Mouse (Mus musculus): Measurements from ENCODE around the gene Depdc1a.
A peak's percentile ranks its signal among the peaks of the same experiment; 100 is the strongest.
"Not testable (repeated sequence)": the region's sequence is repeated elsewhere in the genome, so short reads cannot be mapped to it uniquely, and the experiment has no call there.

Depdc1a gene

DNA sequence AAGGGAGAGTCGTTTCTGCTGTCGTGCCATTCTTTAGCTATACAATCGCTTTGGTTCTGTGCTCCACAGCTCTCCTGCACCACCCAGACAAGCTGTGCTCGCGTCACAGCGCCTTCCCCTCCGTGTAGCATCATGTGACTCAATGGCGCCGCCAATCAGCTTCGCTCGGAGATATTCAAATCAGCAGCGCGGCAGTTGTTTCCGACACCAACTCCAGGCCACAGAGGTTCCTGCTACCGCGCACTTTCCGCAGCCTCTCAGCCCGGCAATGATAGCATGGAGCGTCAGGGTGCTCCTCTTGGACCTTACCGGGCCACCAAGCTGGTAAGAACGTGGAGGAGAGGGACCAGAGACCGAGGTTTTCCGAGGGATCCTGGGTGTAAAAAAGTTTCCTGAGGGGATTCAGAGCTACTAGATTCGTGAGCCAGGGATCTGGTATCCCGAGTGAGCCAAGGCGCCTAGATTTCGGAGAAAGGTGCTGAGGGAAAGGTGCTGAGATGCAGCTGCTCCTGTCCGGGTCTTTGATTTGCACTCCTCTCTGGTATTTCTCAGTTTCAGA, at the start of gene Depdc1a:
Depdc1a (plus strand) TSS at position 191 of the 559 bp plus-strand sequence.
- peak; percentile 82 for DNase-seq (ENCODE audit: low spot score)

DNA sequence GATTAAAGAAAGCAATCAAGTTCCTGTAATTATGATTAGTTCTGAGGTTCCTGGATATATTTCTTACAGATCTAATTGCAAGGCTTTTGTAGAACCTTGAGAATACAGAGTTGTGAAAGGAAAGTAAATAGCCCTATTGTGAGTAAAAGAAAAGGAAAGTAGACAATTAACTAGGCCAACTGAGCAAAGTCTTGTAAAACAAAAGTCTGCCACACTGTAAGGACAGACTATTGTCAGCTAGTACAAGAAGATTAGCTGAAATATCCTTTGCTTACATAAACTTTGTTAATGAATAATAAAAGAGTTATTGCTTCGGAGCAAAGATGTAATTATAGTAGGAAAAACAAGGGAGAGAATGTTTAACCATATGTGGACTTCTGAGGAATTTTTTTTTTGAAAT, 25.2 kb upstream of the Depdc1a start:
- DNase-seq (ENCODE audit: low spot score): no peak

DNA sequence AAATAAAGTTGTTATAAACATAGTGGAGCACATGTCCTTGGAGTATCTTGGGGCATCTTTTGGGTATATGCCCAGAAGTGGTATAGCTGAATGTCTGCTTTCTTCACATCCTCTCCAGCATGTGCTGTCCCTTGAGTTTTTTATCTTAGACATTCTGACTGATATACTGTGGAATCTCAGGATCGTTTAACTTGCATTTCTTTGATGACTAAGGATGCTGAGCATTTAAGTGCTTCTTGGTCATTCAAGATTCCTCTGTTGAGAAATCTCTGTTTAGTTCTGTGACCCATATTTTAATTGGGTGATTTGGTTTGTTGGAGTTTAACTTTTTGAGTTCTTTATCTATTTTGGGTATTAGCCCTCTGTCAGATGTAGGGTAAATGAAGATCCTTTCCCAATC, 19.8 kb upstream of the Depdc1a start:
- DNase-seq (ENCODE audit: low spot score): no peak

DNA sequence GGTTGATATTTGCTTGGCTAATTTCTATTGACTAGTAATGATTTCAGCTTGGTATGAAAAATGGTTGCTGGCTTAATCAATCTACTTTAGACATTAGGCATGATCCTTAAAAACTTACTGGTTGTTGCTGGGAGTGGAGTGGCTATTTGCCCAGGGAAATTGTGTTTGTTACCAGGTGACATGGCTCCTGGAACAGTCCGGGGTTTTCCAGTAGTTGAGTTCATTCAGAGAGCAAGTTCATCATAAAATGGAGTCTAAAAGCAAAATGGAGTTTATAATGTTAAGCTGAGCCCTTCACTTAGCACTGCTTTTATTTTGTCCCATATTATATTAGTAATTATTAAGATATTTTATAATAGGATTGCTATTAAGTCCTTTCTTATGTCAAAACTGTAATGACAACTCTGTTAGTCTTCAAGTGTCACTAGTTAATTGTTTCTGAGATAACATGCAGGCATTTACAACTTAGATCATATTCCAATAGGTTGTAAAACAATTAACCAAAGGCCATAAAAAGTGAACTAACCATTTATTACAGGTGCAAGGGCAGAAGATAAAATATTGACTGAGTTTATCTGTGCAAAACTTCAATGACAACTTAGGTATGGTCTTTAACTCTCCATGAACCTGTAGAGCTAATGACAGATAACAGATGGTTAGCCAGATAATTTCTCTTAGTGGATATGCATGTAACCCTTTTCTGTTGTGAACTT, 17.8 kb upstream of the Depdc1a start:
- no peak for DNase-seq (ENCODE audit: low spot score)

DNA sequence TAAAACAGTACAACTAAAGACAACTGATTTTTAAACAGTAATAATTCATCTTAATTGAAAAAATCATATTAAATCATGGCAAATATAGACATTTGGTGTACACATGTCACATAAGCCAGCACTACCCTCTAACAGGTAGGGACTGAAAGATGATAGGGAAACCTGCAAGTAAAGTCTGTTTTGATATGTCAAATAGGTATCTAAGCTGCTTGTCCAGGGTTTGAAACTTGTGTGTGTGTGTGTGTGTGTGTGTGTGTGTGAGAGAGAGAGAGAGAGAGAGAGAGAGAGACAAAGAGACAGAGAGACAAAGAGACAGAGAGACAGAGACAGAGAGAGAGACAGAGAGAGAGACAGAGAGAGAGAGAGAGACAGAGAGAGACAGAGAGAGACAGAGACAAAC, 524 bp upstream of the Depdc1a start:
- DNase-seq (ENCODE audit: low spot score): not testable (repeated sequence)

DNA sequence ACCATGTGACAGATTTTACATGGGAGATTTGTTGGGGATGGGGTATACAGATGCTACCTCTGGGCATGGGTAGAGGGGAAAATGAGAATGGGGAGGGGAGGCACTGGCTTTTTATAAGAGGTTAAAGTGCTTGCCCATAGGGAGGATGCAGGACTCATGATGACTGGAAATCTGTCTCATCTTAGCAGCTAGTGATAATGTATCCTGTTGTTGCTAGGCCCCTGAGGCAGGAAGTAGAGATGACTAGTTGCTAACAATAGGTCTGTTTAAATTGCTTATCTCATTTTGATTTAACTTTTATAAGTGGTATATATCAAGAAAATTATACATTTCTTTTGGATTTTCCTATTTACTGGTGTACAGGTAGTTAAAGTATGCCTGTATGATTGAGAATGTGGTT, 13.7 kb downstream of the Depdc1a start:
- DNase-seq (ENCODE audit: low spot score): no peak

DNA sequence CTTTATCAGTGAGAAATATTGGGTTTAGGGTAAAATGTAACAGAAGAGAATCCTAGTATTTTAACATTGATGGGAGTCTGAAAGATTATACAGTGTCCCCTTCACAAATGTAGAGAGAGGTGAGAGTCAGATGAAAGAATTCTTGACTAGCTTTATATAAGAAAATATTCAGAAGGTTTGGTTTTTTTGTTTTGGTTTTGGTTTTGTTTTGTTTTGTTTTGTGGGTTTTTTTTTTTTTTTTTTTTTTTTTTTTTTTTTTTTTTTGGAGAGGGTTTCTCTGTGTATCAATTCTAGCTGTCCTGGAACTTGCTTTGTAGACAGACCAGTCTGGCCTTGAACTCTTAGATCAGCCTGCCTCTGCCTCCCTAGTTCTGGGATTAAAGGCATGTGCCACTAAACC, 33.3 kb downstream of the Depdc1a start:
- DNase-seq (ENCODE audit: low spot score): no peak

DNA sequence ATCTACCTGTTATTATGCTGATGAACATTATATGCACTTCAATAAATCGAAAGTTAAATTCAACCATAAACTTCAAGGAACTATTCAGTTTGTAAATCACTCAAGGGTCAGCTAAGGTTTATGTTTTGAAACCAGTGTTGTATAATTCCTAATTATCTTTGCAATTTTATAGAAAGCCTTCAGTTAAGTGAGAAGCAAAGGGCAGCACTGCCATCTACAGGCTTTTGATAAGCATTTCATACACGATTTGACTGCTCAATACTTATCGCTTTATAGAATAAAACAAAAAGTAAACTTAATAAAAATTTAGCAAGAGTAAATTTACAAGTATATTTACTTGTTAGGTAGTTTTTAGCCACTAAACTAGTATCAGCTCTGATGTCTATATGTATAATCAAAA, 53.1 kb downstream of the Depdc1a start:
- peak; percentile 11 for DNase-seq (ENCODE audit: low spot score)

DNA sequence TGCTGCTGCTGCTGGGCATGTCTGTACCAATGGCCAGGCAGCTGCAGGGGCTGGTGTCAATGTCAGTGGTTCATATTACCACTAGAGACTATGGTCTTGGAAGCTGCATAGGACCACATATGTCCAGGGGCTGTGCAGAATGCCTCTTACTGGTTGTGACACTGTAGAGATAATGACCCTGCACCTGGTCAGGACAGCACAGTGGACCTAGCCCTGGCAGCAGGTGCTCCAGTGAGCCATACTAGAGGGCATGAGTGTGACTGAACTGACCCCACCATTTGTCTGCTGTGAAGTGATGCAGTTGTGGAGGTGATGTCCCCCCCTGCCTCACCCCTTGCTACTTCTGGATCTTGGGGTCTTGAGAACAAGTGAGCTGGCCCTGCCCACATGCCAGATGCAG, 55.0 kb downstream of the Depdc1a start:
- no peak for DNase-seq (ENCODE audit: low spot score)

Data from left cerebral cortex, adult 11 months (tissue).